Comparison of ENCODE assay signal across 8 mouse cellular contexts in genomic region chr11:73160811-73161200, GRCm38 (mm10). TPM values are rescaled to one million over a fixed set of nuclear protein-coding genes. Genes with fewer than 3 reads are reported as not detected.
DNase-seq lines count a peak whose midpoint lies in the region; ATAC-seq lines count a peak whose summit lies in the region.

No protein-coding gene starts in this region.

- ATAC-seq in forebrain, embryonic 14.5 days: no peak
- ATAC-seq in hindbrain, embryonic 11.5 days (ENCODE audit: low FRiP score): no peak
- no peak for ATAC-seq in liver, embryonic 11.5 days (replicated peaks; ENCODE audit: low FRiP score)
- no peak for ATAC-seq in neural tube, embryonic 14.5 days (ENCODE audit: low read depth)

- H3K4me1 ChIP-seq in forebrain, embryonic 14.5 days (ENCODE audit: control insufficient read depth, insufficient read depth, low read length): no peaks in the 10 kb centered on the region
- peaks cover 3% of the 10 kb centered on the region; the same call in 1 of the 2 replicates for H3K4me1 ChIP-seq in hindbrain, embryonic 11.5 days (replicated peaks; ENCODE audit: control insufficient read depth, insufficient read depth, low read length)
- no peaks in the 10 kb centered on the region for H3K4me1 ChIP-seq in liver, embryonic 11.5 days (replicated peaks; ENCODE audit: control insufficient read depth, insufficient read depth, low read length)
- H3K4me1 ChIP-seq in neural tube, embryonic 14.5 days (ENCODE audit: control insufficient read depth, insufficient read depth, low read length): 0 out of 2 replicates have a peak, but pooled peaks cover 2% of the 10 kb centered on the region

- intact Hi-C loops in left cerebral cortex, postnatal 36 days (cut with DNase I): no loop called here

- no peaks in the 10 kb centered on the region for H3K36me3 ChIP-seq in forebrain, embryonic 14.5 days (ENCODE audit: control insufficient read depth, insufficient read depth, low read length)
- no peaks in the 10 kb centered on the region for H3K36me3 ChIP-seq in hindbrain, embryonic 11.5 days (ENCODE audit: control insufficient read depth, insufficient read depth, low read length)
- no peaks in the 10 kb centered on the region for H3K36me3 ChIP-seq in liver, embryonic 11.5 days (ENCODE audit: control insufficient read depth, insufficient read depth, low read length)
- no peaks in the 10 kb centered on the region for H3K36me3 ChIP-seq in neural tube, embryonic 14.5 days (ENCODE audit: control insufficient read depth, insufficient read depth, low read length)

- peak overlapping the region; percentile 61; the same call in 1 of the 2 replicates for H3K4me2 ChIP-seq in forebrain, embryonic 14.5 days (ENCODE audit: low read length)
- peak overlapping the region; percentile 80 for H3K4me2 ChIP-seq in hindbrain, embryonic 11.5 days (replicated peaks; ENCODE audit: low read depth, low read length)
- H3K4me2 ChIP-seq in liver, embryonic 11.5 days: peak overlapping the region; percentile 73
- H3K4me2 ChIP-seq in neural tube, embryonic 14.5 days (ENCODE audit: low read depth, low read length): peak overlapping the region; percentile 78

- no peaks in the 10 kb centered on the region for H3K9me3 ChIP-seq in forebrain, embryonic 14.5 days (replicated peaks; ENCODE audit: control insufficient read depth, low read length)
- no peaks in the 10 kb centered on the region for H3K9me3 ChIP-seq in hindbrain, embryonic 11.5 days (ENCODE audit: control insufficient read depth, low read length)
- no peaks in the 10 kb centered on the region for H3K9me3 ChIP-seq in liver, embryonic 11.5 days (ENCODE audit: control insufficient read depth, low read length)
- no peaks in the 10 kb centered on the region for H3K9me3 ChIP-seq in neural tube, embryonic 14.5 days (ENCODE audit: control insufficient read depth, low read length)

- H3K27me3 ChIP-seq in forebrain, embryonic 14.5 days (replicated peaks; ENCODE audit: control insufficient read depth, insufficient read depth, low read length): peaks cover 20% of the 10 kb centered on the region; the same call in 1 of the 2 replicates
- H3K27me3 ChIP-seq in hindbrain, embryonic 11.5 days (ENCODE audit: control insufficient read depth, insufficient read depth, low read length): peaks cover 13% of the 10 kb centered on the region
- H3K27me3 ChIP-seq in liver, embryonic 11.5 days (replicated peaks; ENCODE audit: control insufficient read depth, insufficient read depth, low read length): peaks cover 28% of the 10 kb centered on the region
- peaks cover 6% of the 10 kb centered on the region; the same call in 1 of the 2 replicates for H3K27me3 ChIP-seq in neural tube, embryonic 14.5 days (ENCODE audit: control insufficient read depth, insufficient read depth, low read length)

- 23% methylated on average over 6 of the region's 6 CpGs for WGBS in forebrain, embryonic 14.5 days
- 34% methylated on average over 6 of the region's 6 CpGs for WGBS in hindbrain, embryonic 11.5 days
- WGBS in liver, embryonic 11.5 days: 28% methylated on average over 6 of the region's 6 CpGs
- 23% methylated on average over 6 of the region's 6 CpGs for WGBS in neural tube, embryonic 14.5 days

- H3K27ac ChIP-seq in forebrain, embryonic 14.5 days (ENCODE audit: low read depth, low read length): no peak overlapping the region
- no peak overlapping the region for H3K27ac ChIP-seq in hindbrain, embryonic 11.5 days (ENCODE audit: low read depth, low read length)
- H3K27ac ChIP-seq in liver, embryonic 11.5 days (ENCODE audit: low read depth, low read length): no peak overlapping the region
- no peak overlapping the region for H3K27ac ChIP-seq in neural tube, embryonic 14.5 days (ENCODE audit: low read depth, low read length)

- H3K9ac ChIP-seq in forebrain, embryonic 14.5 days (ENCODE audit: low read length): no peak overlapping the region
- no peak overlapping the region; the same call in 1 of the 2 replicates for H3K9ac ChIP-seq in hindbrain, embryonic 11.5 days (ENCODE audit: low read depth, low read length)
- no peak overlapping the region for H3K9ac ChIP-seq in liver, embryonic 11.5 days (ENCODE audit: low read depth, low read length)
- H3K9ac ChIP-seq in neural tube, embryonic 14.5 days (replicated peaks; ENCODE audit: low read depth, low read length): no peak overlapping the region

- DNase-seq in adrenal gland, postnatal 14 days: peak; percentile 74
- no peak for DNase-seq in forebrain, embryonic 14.5 days (ENCODE audit: low spot score)
- no peak for DNase-seq in hindbrain, embryonic 11.5 days (ENCODE audit: low spot score)
- no peak for DNase-seq in liver, embryonic 11.5 days (ENCODE audit: low spot score)
- DNase-seq in cerebellum, adult 9-10 months: no peak
- DNase-seq in thymus, adult 18-20 months: no peak
- no peak for DNase-seq in left cerebral cortex, postnatal 36 days (ENCODE audit: low spot score in 2 of 2)

- peak overlapping the region; percentile 33; the same call in 1 of the 2 replicates for H3K4me3 ChIP-seq in forebrain, embryonic 14.5 days (ENCODE audit: low read depth, low read length)
- H3K4me3 ChIP-seq in hindbrain, embryonic 11.5 days (ENCODE audit: low read depth, low read length): peak overlapping the region; percentile 36
- peak overlapping the region; percentile 48 for H3K4me3 ChIP-seq in liver, embryonic 11.5 days (ENCODE audit: low read depth, low read length)
- H3K4me3 ChIP-seq in neural tube, embryonic 14.5 days (ENCODE audit: low read depth, low read length): peak overlapping the region; percentile 38; the same call in 1 of the 2 replicates

RNA-seq across cellular contexts. Expression of gene P2rx5, which starts 0.6 kb away (rescaled TPM):
- total RNA-seq in adrenal gland, postnatal 14 days (2021): 12.7 and 14.2 TPM in 2 replicates
- 0.78 and 0.93 TPM in 2 replicates for polyA plus RNA-seq in forebrain, embryonic 14.5 days (2014; fragmentation: Nextera tagmentation; extraction: Ambion mirVana)
- polyA plus RNA-seq in hindbrain, embryonic 11.5 days (2014; fragmentation: Nextera tagmentation; extraction: Ambion mirVana): 0.45 TPM in 2 replicates
- polyA plus RNA-seq in liver, embryonic 11.5 days (2014; fragmentation: Nextera tagmentation; extraction: Ambion mirVana): 0.62 and 0.68 TPM in 2 replicates
- polyA plus RNA-seq in neural tube, embryonic 14.5 days (2014; fragmentation: Nextera tagmentation; extraction: Ambion mirVana): 0.39 and 0.57 TPM in 2 replicates
- total RNA-seq in left cerebral cortex, postnatal 36 days (2021): under 1 TPM; 0.54 to 0.72 TPM

RNA-seq across cellular contexts. Expression of gene Emc6, which starts 16.0 kb away (rescaled TPM):
- 104 and 115 TPM in 2 replicates for total RNA-seq in adrenal gland, postnatal 14 days (2021)
- 140 and 163 TPM in 2 replicates for polyA plus RNA-seq in forebrain, embryonic 14.5 days (2014; fragmentation: Nextera tagmentation; extraction: Ambion mirVana)
- 132 and 134 TPM in 2 replicates for polyA plus RNA-seq in hindbrain, embryonic 11.5 days (2014; fragmentation: Nextera tagmentation; extraction: Ambion mirVana)
- polyA plus RNA-seq in liver, embryonic 11.5 days (2014; fragmentation: Nextera tagmentation; extraction: Ambion mirVana): 145 and 148 TPM in 2 replicates
- polyA plus RNA-seq in neural tube, embryonic 14.5 days (2014; fragmentation: Nextera tagmentation; extraction: Ambion mirVana): 147 and 158 TPM in 2 replicates
- total RNA-seq in left cerebral cortex, postnatal 36 days (2021): 10 to 100 TPM; 54.4 to 58.8 TPM

RNA-seq across cellular contexts. Expression of gene Tax1bp3, which starts 16.1 kb away (rescaled TPM):
- total RNA-seq in adrenal gland, postnatal 14 days (2021): 69.6 and 69.7 TPM in 2 replicates
- 193 and 203 TPM in 2 replicates for polyA plus RNA-seq in forebrain, embryonic 14.5 days (2014; fragmentation: Nextera tagmentation; extraction: Ambion mirVana)
- 221 and 223 TPM in 2 replicates for polyA plus RNA-seq in hindbrain, embryonic 11.5 days (2014; fragmentation: Nextera tagmentation; extraction: Ambion mirVana)
- polyA plus RNA-seq in liver, embryonic 11.5 days (2014; fragmentation: Nextera tagmentation; extraction: Ambion mirVana): 81.1 and 85.3 TPM in 2 replicates
- polyA plus RNA-seq in neural tube, embryonic 14.5 days (2014; fragmentation: Nextera tagmentation; extraction: Ambion mirVana): 103 and 149 TPM in 2 replicates
- total RNA-seq in left cerebral cortex, postnatal 36 days (2021): 1 to 10 TPM; 6.9 to 9.3 TPM

RNA-seq across cellular contexts. Expression of gene Haspin, which starts 22.7 kb away (rescaled TPM):
- total RNA-seq in adrenal gland, postnatal 14 days (2021): 2.6 and 3.2 TPM in 2 replicates
- polyA plus RNA-seq in forebrain, embryonic 14.5 days (2014; fragmentation: Nextera tagmentation; extraction: Ambion mirVana): 6.5 and 6.6 TPM in 2 replicates
- 13.9 and 14.2 TPM in 2 replicates for polyA plus RNA-seq in hindbrain, embryonic 11.5 days (2014; fragmentation: Nextera tagmentation; extraction: Ambion mirVana)
- polyA plus RNA-seq in liver, embryonic 11.5 days (2014; fragmentation: Nextera tagmentation; extraction: Ambion mirVana): 24.2 and 25.1 TPM in 2 replicates
- polyA plus RNA-seq in neural tube, embryonic 14.5 days (2014; fragmentation: Nextera tagmentation; extraction: Ambion mirVana): 1.4 and 2.5 TPM in 2 replicates
- under 1 TPM; 0.18 to 0.25 TPM for total RNA-seq in left cerebral cortex, postnatal 36 days (2021)

RNA-seq across cellular contexts. Expression of gene Ctns, which starts 38.0 kb away (rescaled TPM):
- 12.9 and 16.6 TPM in 2 replicates for total RNA-seq in adrenal gland, postnatal 14 days (2021)
- 17.6 and 19.7 TPM in 2 replicates for polyA plus RNA-seq in forebrain, embryonic 14.5 days (2014; fragmentation: Nextera tagmentation; extraction: Ambion mirVana)
- polyA plus RNA-seq in hindbrain, embryonic 11.5 days (2014; fragmentation: Nextera tagmentation; extraction: Ambion mirVana): 19.1 and 25.2 TPM in 2 replicates
- polyA plus RNA-seq in liver, embryonic 11.5 days (2014; fragmentation: Nextera tagmentation; extraction: Ambion mirVana): 11.7 and 12.3 TPM in 2 replicates
- polyA plus RNA-seq in neural tube, embryonic 14.5 days (2014; fragmentation: Nextera tagmentation; extraction: Ambion mirVana): 17.2 and 20.6 TPM in 2 replicates
- 10 to 100 TPM; 15.4 to 24.9 TPM for total RNA-seq in left cerebral cortex, postnatal 36 days (2021)
